Mouse (Mus musculus) forebrain, embryonic 14.5 days (tissue): ENCODE measurements at regions not wholly inside any gene's neighbourhood (a gene's known extent, or its start where the extent isn't known, plus 50 kb on each side); places are given as distances from the start of the nearest gene placed in this dataset.

Experiments
- ATAC-seq: fragments of 200-750 bp; cut with Nextera tagmentation; 2 replicates; pipeline ENCODE4 v1.8.0; 2017; ENCODE audit warnings: mild to moderate bottlenecking, moderate library complexity
- DNase-seq: peaks from one replicate; pipeline ENCODE4 v3.0.0-alpha.2; 2015; ENCODE audit warnings: low spot score
- H3K27ac ChIP-seq: fragments of 300-500 bp; sonication (generic); 2 replicates; pipeline ENCODE4 v1.5.1; 2014; ENCODE audit warnings: low read depth, mild to moderate bottlenecking, control low read depth, low read length, moderate library complexity
- H3K27me3 ChIP-seq: fragments of 300-500 bp; sonication (generic); replicated peaks from 2 replicates; pipeline ENCODE4 v1.6.1; 2014; ENCODE audit warnings: low read length, control low read depth, mixed read lengths; ENCODE audit not compliant: control insufficient read depth, insufficient read depth
- H3K36me3 ChIP-seq: fragments of 300-500 bp; sonication (generic); 2 replicates; pipeline ENCODE4 v1.6.1; 2014; ENCODE audit warnings: low read length, control low read depth; ENCODE audit not compliant: control insufficient read depth, insufficient read depth
- H3K4me1 ChIP-seq: fragments of 300-500 bp; sonication (generic); 2 replicates; pipeline ENCODE4 v1.6.1; 2014; ENCODE audit warnings: antibody characterized with exemption, low read length, control low read depth; ENCODE audit not compliant: control insufficient read depth, insufficient read depth
- H3K4me2 ChIP-seq: fragments of 300-500 bp; sonication (generic); 2 replicates; pipeline ENCODE4 v1.6.1; 2014; ENCODE audit warnings: mild to moderate bottlenecking, control low read depth, low read length
- H3K4me3 ChIP-seq: fragments of 300-500 bp; sonication (generic); 2 replicates; pipeline ENCODE4 v1.5.1; 2014; ENCODE audit warnings: low read depth, low read length, control low read depth
- H3K9ac ChIP-seq: fragments of 300-500 bp; sonication (generic); 2 replicates; pipeline ENCODE4 v1.6.1; 2014; ENCODE audit warnings: mild to moderate bottlenecking, low read length, control low read depth, moderate library complexity
- H3K9me3 ChIP-seq: fragments of 300-500 bp; sonication (generic); replicated peaks from 2 replicates; pipeline ENCODE4 v1.6.1; 2016; ENCODE audit warnings: low read length, control low read depth, mixed read lengths; ENCODE audit not compliant: control insufficient read depth
- WGBS: fragments of 180-500 bp; shearing (Covaris S2); extraction: QIAGEN DNeasy Blood & Tissue Kit; methylation state at CpG from one replicate; pipeline ENCODE4 v1.1.7; 2014; 5-methylcytosine and 5-hydroxymethylcytosine counted together

GRCm38 (mm10) chr7:111163321-111163720 lies 80.5 kb upstream of the Eif4g2 start:
- Histone ChIP-seq H3K4me2 (no peak overlapping the region), H3K9me3 (no peaks in the 10 kb centered on the region), H3K4me1 (no peaks in the 10 kb centered on the region), H3K9ac (no peak overlapping the region), H3K27me3 (no peaks in the 10 kb centered on the region), H3K27ac (no peak overlapping the region), H3K4me3 (no peak overlapping the region), H3K36me3 (no peaks in the 10 kb centered on the region)
- no peak for ATAC-seq
- peak; percentile 23 for DNase-seq
- whole genome bisulfite sequencing, result 40% methylated on average over 8 of the region's 8 CpGs

GRCm38 (mm10) chr7:111158791-111159286 lies 76.0 kb upstream of the Eif4g2 start:
- DNase-seq (peak; percentile 36), ATAC-seq (no peak)
- Histone ChIP-seq H3K9ac (no peak overlapping the region), H3K27me3 (no peaks in the 10 kb centered on the region), H3K4me2 (no peak overlapping the region), H3K27ac (no peak overlapping the region), H3K4me3 (no peak overlapping the region), H3K4me1 (peaks cover 6% of the 10 kb centered on the region; the same call in 1 of the 2 replicates), H3K9me3 (no peaks in the 10 kb centered on the region), H3K36me3 (no peaks in the 10 kb centered on the region)
- 48% methylated on average over 6 of the region's 6 CpGs for WGBS

- peaks cover 6% of the 10 kb centered on the region; the same call in 1 of the 2 replicates for H3K4me1 ChIP-seq
- no peak overlapping the region for H3K4me3 ChIP-seq
- DNase-seq, result no peak
- no peak for ATAC-seq
- no peak overlapping the region for H3K4me2 ChIP-seq
- H3K36me3 ChIP-seq, result no peaks in the 10 kb centered on the region
- no peaks in the 10 kb centered on the region for H3K27me3 ChIP-seq
- 71% methylated on average over 9 of the region's 9 CpGs for WGBS
- no peak overlapping the region for H3K9ac ChIP-seq
- H3K27ac ChIP-seq, result no peak overlapping the region
- H3K9me3 ChIP-seq, result no peaks in the 10 kb centered on the region
These were observed 75.0 kb upstream of the Eif4g2 start for GRCm38 (mm10) chr7:111157754-111158325.

GRCm38 (mm10) chr7:111157287-111157686 lies 74.5 kb upstream of the Eif4g2 start:
- H3K9me3 ChIP-seq, result no peaks in the 10 kb centered on the region
- H3K4me2 ChIP-seq, result no peak overlapping the region
- ATAC-seq (no peak), DNase-seq (peak; percentile 48)
- peaks cover 6% of the 10 kb centered on the region; the same call in 1 of the 2 replicates for H3K4me1 ChIP-seq
- no peak overlapping the region for H3K27ac ChIP-seq
- no peaks in the 10 kb centered on the region for H3K27me3 ChIP-seq
- H3K4me3 ChIP-seq, result no peak overlapping the region
- no peak overlapping the region for H3K9ac ChIP-seq
- WGBS, result 28% methylated on average over 6 of the region's 6 CpGs
- no peaks in the 10 kb centered on the region for H3K36me3 ChIP-seq

GRCm38 (mm10) chr7:111156472-111157231 lies 73.8 kb upstream of the Eif4g2 start:
- Histone ChIP-seq H3K9me3 (no peaks in the 10 kb centered on the region), H3K27me3 (no peaks in the 10 kb centered on the region), H3K27ac (0 out of 2 replicates have a peak overlapping the region, but pooled peaks have one; percentile 33), H3K4me2 (no peak overlapping the region), H3K4me3 (no peak overlapping the region), H3K4me1 (peaks cover 6% of the 10 kb centered on the region; the same call in 1 of the 2 replicates), H3K9ac (no peak overlapping the region), H3K36me3 (no peaks in the 10 kb centered on the region)
- 52% methylated on average over 8 of the region's 8 CpGs for WGBS
- no peak for DNase-seq
- ATAC-seq, result peak; percentile 48; the same call in 1 of the 2 replicates

DNA sequence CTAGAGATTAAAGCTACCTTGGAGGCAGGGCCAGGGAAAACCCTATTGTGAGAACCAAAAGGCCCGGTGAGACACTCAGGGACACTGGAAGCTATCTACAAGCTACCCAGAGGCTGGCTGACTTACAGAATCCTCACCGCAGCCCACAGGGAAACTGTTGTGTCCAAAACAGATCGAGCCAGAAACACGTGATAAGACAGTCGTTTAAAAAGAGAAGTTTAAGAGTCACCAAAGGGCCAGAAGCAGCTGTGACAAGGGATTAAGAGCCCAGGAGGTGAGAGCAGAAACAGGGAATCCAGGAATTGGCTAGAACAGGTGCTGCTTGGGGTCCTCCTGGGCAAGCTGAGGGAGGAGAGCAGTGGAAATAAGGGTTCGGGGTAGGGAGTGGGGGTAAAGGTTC lies 73.2 kb upstream of the Eif4g2 start:
- Histone ChIP-seq H3K36me3 (no peaks in the 10 kb centered on the region), H3K4me1 (peaks cover 6% of the 10 kb centered on the region; the same call in 1 of the 2 replicates), H3K27me3 (no peaks in the 10 kb centered on the region), H3K4me3 (no peak overlapping the region), H3K9ac (no peak overlapping the region), H3K9me3 (no peaks in the 10 kb centered on the region), H3K4me2 (no peak overlapping the region), H3K27ac (no peak overlapping the region)
- no peak for ATAC-seq
- 50% methylated on average over 6 of the region's 6 CpGs for WGBS
- no peak for DNase-seq

- 89% methylated on average over 13 of the region's 13 CpGs for WGBS
- DNase-seq (no peak), ATAC-seq (no peak)
- Histone ChIP-seq H3K4me1 (peaks cover 6% of the 10 kb centered on the region; the same call in 1 of the 2 replicates), H3K36me3 (no peaks in the 10 kb centered on the region), H3K27me3 (no peaks in the 10 kb centered on the region), H3K9ac (no peak overlapping the region), H3K27ac (no peak overlapping the region), H3K9me3 (no peaks in the 10 kb centered on the region), H3K4me3 (no peak overlapping the region), H3K4me2 (no peak overlapping the region)
These were observed 71.4 kb upstream of the Eif4g2 start for GRCm38 (mm10) chr7:111154217-111154616.

GRCm38 (mm10) chr7:111150540-111150939 lies 67.7 kb upstream of the Eif4g2 start:
- H3K27me3 ChIP-seq, result no peaks in the 10 kb centered on the region
- no peak overlapping the region for H3K4me3 ChIP-seq
- H3K27ac ChIP-seq, result no peak overlapping the region
- WGBS, result 87% methylated on average over 5 of the region's 5 CpGs
- H3K4me1 ChIP-seq, result no peaks in the 10 kb centered on the region
- no peak overlapping the region for H3K9ac ChIP-seq
- no peaks in the 10 kb centered on the region for H3K36me3 ChIP-seq
- no peak overlapping the region for H3K4me2 ChIP-seq
- no peaks in the 10 kb centered on the region for H3K9me3 ChIP-seq
- DNase-seq (no peak), ATAC-seq (no peak)

DNA sequence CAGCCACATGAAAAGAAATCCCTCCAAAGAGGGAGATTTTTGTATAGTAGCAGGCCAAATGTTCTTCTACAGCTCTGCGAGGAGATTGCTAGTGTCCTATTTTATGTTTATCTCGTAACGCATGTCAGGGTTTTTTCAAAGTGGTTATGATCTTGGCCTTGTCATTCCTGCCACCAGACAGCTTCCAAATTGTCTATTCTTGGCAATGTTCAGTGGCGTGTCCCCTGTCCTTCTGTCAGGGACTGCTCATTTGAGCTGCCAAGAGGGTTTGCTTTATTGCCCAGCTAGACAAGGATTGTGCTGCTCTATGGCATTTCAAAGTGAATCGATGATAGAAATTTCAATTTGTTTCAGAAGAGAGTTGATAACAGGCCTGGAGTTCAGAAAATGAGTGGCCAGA lies 67.3 kb upstream of the Eif4g2 start:
- H3K4me1 ChIP-seq, result no peaks in the 10 kb centered on the region
- no peak overlapping the region for H3K4me3 ChIP-seq
- no peaks in the 10 kb centered on the region for H3K36me3 ChIP-seq
- no peaks in the 10 kb centered on the region for H3K27me3 ChIP-seq
- DNase-seq (no peak), ATAC-seq (no peak)
- no peaks in the 10 kb centered on the region for H3K9me3 ChIP-seq
- WGBS, result 84% methylated on average over 5 of the region's 5 CpGs
- no peak overlapping the region for H3K9ac ChIP-seq
- H3K27ac ChIP-seq, result no peak overlapping the region
- no peak overlapping the region for H3K4me2 ChIP-seq
